Mouse (Mus musculus) induced T-regulatory cell, adult 2 months (primary cell): Measurements from ENCODE around the gene Skor1.

ENCODE experiments used
- DNase-seq: peaks from one replicate; pipeline ENCODE4 v3.0.0-alpha.2; 2012; ENCODE audit warnings: low read depth

Skor1 gene

DNA sequence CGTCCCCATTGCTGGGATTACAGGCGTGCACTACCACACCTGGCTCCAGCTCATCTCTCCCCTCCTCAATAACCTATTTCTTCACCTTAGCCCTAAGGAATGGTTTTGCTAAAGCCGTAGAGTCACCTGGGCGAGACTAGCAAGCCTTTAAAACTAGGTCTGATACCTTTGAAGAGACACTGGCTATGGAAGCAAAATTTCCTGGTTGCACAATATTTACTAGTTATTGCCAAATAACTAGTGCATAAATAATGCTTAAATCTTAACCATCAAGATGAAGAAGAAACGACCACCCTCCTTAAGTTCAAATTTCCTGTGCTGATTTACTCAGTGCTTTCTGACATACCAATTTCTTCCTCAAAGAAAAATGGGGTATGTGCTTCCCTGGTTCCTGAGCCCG is 15.1 kb downstream of the Skor1 start:
- DNase-seq: no peak

DNA sequence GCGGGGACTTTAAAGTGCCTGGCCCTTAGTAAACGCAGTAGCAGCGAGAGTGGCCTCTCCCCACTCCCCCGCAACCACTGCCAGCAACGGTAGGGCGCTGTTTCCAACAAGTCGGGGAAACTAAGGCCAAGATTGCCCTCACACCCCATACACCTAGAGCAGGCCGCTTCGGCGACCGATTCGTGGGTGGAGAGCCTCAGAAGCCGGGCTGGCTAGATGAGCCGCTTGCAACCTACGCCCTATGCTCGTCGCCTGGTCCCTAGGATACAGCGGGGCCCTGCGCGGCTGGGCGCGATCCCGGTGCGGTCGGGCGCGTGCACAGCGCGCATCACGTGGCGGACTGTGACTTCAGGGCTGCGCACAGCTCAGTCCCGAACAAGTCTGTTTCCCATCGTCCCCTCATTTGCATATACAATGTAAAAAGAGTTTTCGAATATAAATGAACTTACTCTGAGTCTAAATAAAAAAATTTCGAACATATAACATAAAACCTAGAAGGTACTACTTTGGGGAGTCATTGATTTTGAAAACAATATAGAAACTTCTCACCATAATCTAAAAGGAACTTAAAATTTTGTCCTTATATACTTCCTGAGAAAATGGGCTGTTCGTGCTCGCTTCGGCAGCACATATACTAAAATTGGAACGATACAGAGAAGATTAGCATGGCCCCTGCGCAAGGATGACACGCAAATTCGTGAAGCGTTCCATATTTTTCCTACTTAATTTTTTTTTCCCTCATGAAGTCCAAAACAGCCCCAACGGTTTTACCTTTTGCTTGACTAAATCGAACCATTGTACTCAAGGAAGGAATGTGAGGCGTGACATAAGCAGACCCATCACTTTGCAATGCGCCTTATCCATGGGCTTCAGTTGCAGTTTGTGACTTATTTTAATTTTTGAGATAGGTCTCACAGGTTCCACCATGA is 15.8 kb downstream of the Skor1 start:
- DNase-seq: peak; percentile 95

DNA sequence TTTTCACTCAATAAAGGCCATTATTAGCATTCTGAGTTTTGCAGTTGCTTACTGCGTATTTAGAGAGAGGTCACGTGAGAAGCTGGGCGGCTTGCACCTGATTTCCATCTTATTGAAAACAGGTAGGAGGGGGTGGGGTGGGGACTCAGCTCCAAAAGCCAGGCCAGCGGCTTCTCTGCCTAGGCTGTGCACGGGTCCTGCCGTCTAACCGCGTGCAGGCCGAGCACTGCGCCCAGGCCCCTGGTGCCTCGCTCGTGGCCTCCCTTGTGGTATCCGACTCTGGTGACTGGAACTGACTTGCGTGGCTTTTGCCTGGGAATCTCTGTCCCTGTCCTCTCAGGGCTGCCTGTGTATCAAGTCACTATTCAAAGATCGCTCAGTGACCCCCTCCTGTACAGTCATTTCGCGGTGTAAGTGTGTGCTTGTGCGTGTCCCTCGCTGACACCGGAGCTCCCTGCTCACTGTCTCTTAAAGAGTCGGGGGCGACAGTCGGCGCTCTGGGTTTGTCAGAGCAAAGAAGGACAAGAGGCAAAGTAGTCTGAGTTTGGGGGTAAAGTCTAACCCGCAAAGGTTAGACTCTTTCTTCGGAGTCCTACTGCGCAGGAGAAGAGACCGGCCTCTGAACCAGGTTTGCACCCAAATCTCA is 16.7 kb downstream of the Skor1 start:
- peak; percentile 69 for DNase-seq

DNA sequence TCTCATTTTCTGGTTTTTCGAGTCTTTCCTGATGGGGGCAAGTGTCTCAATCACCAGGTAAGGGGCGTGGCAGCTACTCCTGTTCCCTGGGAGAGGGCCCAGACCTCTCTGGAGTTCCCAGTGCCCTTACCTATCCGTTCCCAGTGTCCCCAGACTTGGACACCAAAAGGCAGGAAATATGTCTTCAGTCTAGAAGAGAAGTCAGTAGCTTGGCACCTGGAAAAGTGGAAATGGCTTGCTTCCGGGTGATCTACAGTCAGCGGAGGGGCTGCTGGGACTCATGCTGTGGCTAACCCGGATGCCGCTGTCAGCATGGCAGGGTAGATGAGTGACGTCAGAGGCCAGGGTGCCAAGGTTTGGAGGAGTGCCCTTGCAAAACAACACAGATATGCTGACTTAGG is 19.1 kb downstream of the Skor1 start:
- no peak for DNase-seq

DNA sequence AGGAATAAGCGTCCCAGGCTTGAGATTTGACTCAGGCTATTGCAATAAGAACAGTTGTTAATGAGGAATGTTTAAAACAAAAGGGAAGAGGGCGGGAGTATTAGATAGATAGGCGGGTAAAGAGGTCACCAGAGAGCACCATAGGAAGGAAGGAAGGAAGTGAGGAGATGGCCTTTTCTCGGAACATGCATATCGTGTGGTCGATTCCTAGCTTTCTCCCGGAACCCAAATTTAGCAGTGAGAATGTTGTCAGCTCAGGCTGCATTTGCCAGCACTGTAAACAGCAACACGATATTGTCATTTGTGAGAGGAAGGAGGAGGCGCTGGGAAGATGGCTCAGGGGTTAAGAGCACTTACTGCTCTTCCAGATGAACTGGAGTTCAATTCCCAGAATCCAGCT is 24.2 kb downstream of the Skor1 start:
- DNase-seq: peak; percentile 11

DNA sequence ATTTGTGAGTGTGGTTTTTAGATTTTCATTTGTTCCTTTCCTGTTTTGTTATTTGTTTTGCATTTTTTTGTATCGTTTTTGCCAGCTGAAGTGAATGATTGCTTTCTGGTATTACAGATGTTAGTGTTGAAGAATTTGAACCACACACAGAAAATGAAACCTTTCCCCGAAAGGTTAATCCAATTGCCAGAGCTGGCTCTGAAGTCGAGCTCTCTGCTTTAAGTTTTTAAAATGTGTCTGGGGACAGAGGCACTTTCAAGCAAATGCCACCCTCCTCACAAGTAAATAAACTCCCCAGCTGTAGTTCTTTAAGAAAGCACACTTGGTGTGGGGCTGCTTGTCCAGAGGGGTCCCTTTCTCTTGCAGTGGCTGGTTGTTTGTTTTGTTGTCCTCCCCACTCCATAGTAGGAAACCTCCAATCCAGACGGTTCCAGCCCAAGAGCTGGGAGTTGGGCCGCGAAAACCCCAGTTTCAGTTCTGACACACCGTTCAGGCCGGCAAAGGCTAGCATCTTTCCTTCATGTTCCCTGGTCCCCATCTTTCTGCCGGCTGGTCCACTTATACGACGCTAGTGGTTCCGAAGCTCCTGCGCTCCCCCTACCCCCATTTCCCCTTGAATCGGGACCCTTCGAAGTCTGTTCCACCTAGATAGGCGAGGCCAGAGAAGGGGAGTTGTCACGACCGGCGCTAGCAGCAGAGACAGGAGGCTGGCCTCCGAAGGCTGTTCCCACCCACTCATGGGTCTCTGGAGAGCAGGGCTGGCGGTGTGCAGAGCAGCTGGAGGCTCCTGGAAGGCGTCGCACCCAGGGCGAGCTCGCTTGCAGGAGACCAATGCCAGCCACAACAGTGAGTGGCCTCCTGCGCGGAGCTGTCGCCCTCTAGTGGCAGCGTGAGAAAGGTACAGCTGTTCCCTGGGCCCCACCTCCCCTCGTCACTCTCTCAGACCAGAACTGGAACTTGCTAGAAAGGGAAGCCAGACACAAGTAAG is 25.0 kb downstream of the Skor1 start:
- peak; percentile 91 for DNase-seq

DNA sequence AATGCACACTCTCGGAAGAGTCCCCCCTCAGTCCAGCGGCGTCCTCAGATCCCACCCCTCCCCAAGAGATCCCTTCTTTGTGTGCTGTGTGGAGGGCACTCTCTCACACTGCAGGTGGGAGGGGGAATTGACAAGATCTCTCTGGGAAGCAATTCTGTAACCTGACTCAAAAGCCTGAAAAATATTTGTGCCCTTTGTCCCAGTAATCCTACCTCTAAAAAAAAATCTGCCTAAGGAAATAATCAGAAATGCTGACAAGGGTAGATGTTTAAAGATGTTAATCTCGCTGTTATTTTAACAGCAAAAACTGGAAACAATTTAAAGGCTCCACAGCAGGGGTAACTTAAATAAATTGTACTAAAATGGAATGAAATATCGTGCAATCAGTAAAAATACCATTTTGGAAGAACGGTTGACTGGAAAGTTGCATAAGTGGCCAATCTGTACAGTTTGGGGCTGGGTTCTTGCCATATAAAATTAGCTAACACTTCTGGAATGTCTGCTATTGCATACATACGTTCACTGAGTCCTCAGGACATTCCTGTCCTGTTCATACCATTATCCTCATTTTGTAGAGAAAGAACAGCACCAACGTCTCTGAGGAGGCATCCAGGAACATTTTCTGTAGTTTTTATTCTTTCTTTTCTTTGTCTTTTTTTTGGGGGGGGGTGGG is 26.5 kb downstream of the Skor1 start:
- no peak for DNase-seq

DNA sequence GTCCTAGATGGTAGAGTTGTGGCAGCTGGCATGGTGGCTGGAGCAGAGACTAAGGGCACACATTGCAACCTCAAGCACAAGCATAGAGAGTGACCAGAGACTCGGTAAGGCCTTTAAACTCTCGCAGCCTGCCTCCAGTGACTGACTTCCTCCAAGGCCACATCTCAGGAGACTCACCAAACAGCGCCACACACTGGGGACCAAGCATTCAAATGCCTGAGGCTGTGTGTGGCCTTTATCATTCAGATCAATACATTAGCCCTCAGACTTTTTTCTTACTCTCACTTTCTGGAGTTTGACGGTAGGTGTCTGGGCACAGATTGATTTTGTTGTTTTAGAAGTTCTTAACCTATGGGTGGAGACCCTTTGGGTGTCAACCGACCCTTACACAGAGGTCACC is 30.4 kb downstream of the Skor1 start:
- DNase-seq: no peak

DNA sequence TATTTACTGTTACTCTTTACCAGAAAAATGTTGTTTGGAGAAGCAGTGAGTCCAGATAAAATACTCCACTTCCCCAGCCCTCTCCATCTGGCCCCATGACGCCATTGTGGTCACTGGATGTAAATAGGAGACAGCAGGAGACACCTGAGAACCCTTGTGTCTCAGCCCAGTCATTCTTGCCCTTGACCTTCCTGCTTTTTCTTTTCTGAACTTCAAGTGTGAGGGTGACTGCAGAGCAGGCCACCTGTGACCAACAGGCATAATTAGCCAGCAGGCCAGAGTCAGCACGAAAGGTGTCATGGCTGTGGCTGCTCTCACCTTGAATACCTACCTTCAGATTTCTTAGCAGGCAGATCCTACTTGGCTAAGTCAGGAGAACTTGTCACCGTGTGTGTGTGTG is 36.2 kb downstream of the Skor1 start:
- DNase-seq: no peak

DNA sequence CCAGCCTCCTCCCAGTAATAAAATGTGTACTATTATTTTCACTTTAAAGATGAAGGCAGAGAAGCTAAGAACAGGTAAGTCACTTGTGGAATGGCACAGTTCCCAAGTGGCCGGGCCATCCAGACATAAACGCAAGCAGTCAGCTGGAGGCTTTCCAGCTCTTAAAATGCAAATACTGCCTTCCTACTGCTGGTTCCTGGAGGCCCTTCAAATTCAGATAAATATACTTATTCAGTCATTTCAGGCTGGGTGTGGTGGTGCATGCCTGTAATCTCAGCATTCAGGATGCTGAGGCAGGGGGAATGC is 39.0 kb downstream of the Skor1 start:
- DNase-seq: no peak

DNA sequence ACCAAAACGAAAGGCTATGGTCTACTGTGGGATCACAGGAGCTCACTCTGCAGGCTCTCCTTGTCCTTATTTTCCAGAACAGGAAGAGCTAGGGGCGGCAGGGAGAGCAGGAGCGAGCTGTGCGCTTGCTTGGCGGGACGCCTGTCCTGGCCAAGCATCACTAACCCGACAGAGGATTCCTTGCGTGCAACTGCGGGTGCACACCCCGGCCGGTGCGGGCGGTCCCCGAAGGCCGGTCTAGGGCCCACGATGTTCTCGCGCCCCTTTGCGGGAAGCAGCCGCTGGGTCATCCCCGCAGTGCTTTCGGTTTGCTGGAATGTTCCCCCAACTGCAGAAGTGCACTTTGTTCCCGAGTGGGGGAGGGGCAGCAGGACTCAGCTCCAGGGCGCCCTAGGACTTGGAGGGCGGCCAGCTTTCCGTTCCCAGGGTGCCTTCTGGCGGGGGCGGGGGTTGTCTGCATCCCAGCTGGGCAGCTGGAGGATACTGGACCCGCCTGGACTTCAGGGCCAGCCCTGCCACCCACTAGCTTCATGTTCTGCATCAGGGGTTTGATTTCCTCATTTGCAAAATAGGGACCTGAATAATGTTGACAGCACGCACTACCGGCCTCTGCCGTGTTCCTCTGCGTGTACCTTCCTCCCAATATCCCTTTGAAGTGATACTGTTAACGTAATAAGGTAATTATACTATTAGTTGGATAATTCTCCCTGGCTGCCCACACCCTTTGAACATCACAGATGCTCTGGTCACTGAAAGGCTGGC is 39.6 kb downstream of the Skor1 start:
- no peak for DNase-seq

DNA sequence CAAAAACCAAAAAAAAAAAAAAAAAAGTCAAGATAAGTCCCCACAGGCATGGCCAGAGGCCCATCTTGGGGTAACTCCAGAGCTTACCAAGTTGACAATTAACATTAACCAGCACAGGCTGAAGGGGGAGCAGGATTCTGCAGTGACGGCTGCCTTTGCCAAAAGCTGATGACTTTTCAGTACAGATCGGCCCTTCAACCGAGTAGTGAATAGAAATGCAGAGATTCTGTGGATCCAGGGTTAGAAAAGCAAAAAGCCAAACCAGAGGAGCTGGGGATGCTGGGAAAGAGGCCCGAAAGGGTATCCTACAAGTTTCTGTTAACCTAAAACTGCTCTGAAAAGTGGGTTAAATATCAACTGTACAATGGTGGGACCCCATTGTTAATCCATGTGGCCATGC is 40.2 kb downstream of the Skor1 start:
- no peak for DNase-seq

DNA sequence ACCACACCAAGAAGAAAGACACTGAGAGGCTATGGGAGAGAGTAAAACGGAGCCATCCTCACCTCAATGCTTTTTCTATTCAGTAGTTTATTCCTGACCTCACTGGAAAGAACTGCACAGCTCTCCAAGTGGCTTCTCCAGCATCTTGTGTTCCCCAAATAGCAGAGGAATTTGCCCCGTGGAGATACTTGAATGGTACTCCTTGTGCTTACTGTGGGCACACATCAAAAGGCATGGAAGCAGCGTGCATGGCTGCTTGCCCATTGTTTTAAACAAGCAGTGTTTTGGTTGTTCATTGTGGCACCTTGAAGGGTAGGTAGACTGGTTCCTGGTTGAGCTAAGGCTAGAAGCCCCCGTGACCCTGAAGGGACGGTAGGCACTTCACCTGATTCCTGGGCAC is 48.1 kb downstream of the Skor1 start:
- DNase-seq: no peak

DNA sequence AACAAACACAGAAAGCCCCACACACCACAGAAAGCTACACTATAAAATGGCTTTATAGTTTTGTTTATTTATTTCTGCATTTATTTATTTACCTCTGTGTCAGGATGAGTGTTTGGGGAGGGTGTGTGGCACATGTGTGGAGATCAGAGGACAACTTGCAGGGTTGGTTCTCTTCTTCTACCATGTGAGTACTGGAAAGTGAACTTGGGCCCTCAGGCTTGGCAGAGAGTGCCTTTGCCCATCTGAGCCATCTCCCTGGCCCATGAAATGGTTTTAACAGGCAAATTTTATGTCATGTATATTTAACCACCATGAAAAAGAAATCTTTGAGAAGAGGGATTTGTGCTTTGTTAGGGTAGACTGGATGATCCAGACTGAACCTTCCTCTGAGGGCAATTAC is 48.9 kb downstream of the Skor1 start:
- no peak for DNase-seq

DNA sequence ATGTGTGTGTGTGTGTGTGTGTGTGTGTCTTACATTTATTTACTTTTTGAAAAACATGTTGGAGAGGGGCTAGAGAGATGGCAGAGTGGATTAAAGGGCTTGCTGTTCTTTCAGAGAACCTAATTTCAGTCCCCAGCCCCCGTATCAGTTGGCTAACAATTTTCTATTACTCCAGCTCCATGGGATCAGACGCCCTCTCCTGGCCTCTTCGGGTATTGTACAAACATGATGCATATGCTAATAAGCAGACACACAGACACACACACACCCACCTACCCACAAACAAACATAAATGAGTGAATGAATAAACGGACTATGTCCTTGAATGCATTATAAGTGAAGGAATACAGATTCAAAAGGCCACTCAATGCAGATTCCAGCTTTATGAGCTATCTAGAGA is 49.4 kb downstream of the Skor1 start:
- DNase-seq: no peak

DNA sequence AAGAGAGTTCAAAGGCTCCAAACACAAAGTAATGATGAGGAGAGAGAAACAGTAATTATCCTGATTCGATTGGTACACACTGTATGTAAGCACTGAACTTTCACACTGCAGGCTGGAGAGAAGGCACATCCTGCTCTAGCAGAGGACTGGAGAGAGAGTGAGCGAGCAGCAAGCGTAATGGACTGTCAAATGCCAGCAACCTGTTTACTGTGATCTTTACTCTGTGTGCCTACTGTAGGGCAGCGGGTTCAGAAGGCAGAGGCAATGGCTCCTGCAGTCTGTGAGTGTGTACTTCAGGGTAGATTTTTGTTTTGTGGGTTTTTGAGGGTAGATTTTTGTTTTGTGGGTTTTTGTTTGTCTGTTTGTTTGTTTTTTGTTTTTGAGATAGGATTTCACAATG is 49.9 kb downstream of the Skor1 start:
- DNase-seq: no peak

DNA sequence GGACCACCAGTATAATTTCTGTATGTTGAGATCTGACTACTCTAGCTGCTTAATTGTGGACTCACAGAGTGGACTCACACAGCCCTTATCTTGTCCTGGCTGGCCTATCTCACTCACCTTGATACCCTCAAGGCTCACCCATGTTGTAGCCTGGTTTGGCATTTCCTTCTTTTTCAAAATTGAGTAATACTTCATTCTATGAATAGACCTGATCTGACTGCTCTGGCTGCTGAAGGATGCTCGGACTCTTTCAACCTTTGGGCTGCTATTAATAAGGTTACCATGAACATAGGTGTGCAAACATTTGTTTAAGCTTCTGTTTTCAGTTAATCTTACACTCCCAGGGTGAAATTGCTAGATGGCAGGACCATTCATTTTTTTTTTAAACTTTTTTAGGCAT is 51.6 kb downstream of the Skor1 start:
- no peak for DNase-seq

DNA sequence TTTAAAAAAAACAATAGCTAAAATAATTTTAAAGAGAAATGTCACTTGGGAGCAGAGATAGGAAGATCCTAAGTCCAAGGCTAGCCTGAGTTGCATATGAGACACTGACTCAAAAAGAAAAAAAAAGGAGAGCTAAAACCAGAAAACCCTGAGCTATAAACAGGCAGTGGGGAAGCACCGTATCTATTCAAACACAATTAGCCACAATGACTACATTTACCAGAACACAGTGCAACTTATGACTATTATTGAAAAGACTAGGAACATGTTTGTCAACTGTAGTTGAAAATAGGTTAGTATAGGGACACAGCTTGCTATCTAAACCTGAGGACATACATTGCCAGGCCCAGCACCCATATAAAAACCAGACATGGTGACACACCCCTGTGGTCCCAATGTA is 54.7 kb downstream of the Skor1 start:
- DNase-seq: no peak

DNA sequence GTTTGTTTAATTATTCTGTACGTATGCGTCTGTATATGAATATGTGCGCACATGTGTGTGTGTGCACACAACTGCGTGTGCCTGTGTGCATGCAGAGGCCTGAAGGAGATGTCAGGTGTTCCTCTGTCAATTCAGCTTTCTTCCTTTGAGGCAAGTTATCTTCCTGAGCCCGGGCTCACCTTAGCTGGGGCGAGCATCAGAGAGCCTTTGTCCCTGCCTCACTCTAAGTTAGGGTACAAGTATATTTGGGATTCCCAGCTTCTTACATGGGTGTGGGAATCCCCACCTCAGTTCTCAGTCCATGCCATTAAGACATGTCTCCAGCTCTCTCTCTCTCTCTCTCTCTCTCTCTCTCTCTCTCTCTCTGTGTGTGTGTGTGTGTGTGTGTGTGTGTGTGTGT is 56.2 kb downstream of the Skor1 start:
- DNase-seq: no peak

DNA sequence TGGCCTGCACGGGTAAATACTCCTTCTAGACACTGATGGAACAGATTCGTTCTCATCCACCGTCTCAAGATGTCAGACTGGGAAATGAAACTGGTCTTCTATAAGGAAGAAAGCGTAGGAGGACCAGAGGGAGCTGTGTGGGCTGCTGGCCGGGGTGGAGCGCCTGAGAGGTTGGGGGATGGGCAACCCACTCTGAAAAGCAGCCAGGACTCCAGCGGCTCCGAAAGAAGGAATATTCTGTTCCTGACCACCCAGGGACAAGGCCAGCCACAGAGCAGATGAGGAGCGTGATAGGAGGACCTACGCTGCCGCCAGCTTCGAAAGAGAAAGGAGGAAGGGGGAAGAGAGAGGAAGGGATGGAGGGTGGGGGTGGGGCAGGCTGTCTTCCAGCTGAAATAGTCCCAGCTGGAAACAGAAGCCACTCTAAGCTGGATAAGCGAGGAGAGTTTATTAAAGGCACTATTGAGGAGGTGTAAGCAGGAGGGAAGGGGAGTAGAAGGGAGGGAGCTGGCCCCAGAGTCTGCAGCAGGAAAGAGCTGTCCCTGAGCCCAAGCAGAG is 56.7 kb downstream of the Skor1 start:
- DNase-seq: peak; percentile 7
